Mouse (Mus musculus) midbrain, embryonic 12.5 days (tissue): Measurements from ENCODE around the gene Aspscr1. TPM values are rescaled to one million over a fixed set of nuclear protein-coding genes. Genes with fewer than 3 reads are reported as not detected.

Source experiments
- ATAC-seq: fragments of 200-750 bp; cut with Nextera tagmentation; 2 replicates; pipeline ENCODE4 v1.8.0; 2017; ENCODE audit warnings: low read depth, moderate TSS enrichment, moderate library complexity; ENCODE audit not compliant: low FRiP score
- H3K27ac ChIP-seq: fragments of 300-500 bp; sonication (generic); replicated peaks from 2 replicates; pipeline ENCODE4 v1.5.1; 2016; ENCODE audit warnings: mild to moderate bottlenecking
- H3K27me3 ChIP-seq: fragments of 300-500 bp; sonication (generic); 2 replicates; pipeline ENCODE4 v1.6.1; 2016; ENCODE audit warnings: mild to moderate bottlenecking
- H3K36me3 ChIP-seq: fragments of 300-500 bp; sonication (generic); 2 replicates; pipeline ENCODE4 v1.6.1; 2016
- H3K4me1 ChIP-seq: fragments of 300-500 bp; sonication (generic); 2 replicates; pipeline ENCODE4 v1.6.1; 2016
- H3K4me2 ChIP-seq: fragments of 300-500 bp; sonication (generic); replicated peaks from 2 replicates; pipeline ENCODE4 v1.6.1; 2016; ENCODE audit warnings: mild to moderate bottlenecking, moderate library complexity
- H3K4me3 ChIP-seq: fragments of 300-500 bp; sonication (generic); 2 replicates; pipeline ENCODE4 v1.5.1; 2016; ENCODE audit warnings: mild to moderate bottlenecking
- H3K9ac ChIP-seq: fragments of 300-500 bp; sonication (generic); replicated peaks from 2 replicates; pipeline ENCODE4 v1.6.1; 2016; ENCODE audit warnings: mild to moderate bottlenecking, moderate library complexity
- H3K9me3 ChIP-seq: fragments of 300-500 bp; sonication (generic); 2 replicates; pipeline ENCODE4 v1.6.1; 2016; ENCODE audit warnings: mild to moderate bottlenecking
- WGBS: fragments of 180-500 bp; shearing (Covaris S2); methylation state at CpG from one replicate; pipeline ENCODE4 v1.1.7; 2016; 5-methylcytosine and 5-hydroxymethylcytosine counted together
- polyA plus RNA-seq: library from polyadenylated mRNA; unstranded; fragments of >200 nt; fragmentation: Nextera tagmentation; extraction: Ambion mirVana; gene quantifications from 2 replicates; pipeline ENCODE4 v1.2.1, GENCODE M21; 2016

Aspscr1 gene
- polyA plus RNA-seq, result 149 and 154 TPM in 2 replicates

- peak within 1 kb of the TSS; percentile 88 for H3K27ac ChIP-seq
- peaks cover 13% of the 10 kb centered on the region for H3K4me1 ChIP-seq
- 2% methylated on average over 80 of the region's 83 CpGs for WGBS
- no peaks in the 10 kb centered on the region for H3K27me3 ChIP-seq
- no peaks in the 10 kb centered on the region for H3K9me3 ChIP-seq
- peaks cover 11% of the 10 kb centered on the region for H3K36me3 ChIP-seq
- H3K4me3 ChIP-seq, result peak within 1 kb of the TSS; percentile 69
- peak; percentile 97 for ATAC-seq
- H3K4me2 ChIP-seq, result peak within 1 kb of the TSS; percentile 76
- peak within 1 kb of the TSS; percentile 78 for H3K9ac ChIP-seq
These were observed at the start of gene Aspscr1 for GRCm38 (mm10) chr11:120672687-120673593. Gene Aspscr1, plus strand, starts transcription at chr11:120672973.

GRCm38 (mm10) chr11:120623961-120624679 lies 48.7 kb upstream of the Aspscr1 start:
- Histone ChIP-seq H3K9ac (peak overlapping the region; percentile 84), H3K27ac (peak overlapping the region; percentile 78), H3K4me3 (peak overlapping the region; percentile 99), H3K27me3 (no peaks in the 10 kb centered on the region), H3K9me3 (no peaks in the 10 kb centered on the region), H3K36me3 (peaks cover 44% of the 10 kb centered on the region), H3K4me2 (peak overlapping the region; percentile 100), H3K4me1 (peaks cover 20% of the 10 kb centered on the region)
- WGBS, result 13% methylated on average over 30 of the region's 30 CpGs
- ATAC-seq, result peak; percentile 42; the same call in 1 of the 2 replicates

- peak overlapping the region; percentile 99 for H3K4me3 ChIP-seq
- no peaks in the 10 kb centered on the region for H3K9me3 ChIP-seq
- peak overlapping the region; percentile 84 for H3K9ac ChIP-seq
- WGBS, result under 1% methylated on average over 52 of the region's 53 CpGs
- peaks cover 46% of the 10 kb centered on the region for H3K36me3 ChIP-seq
- peak overlapping the region; percentile 78 for H3K27ac ChIP-seq
- H3K27me3 ChIP-seq, result no peaks in the 10 kb centered on the region
- peak; percentile 81 for ATAC-seq
- H3K4me1 ChIP-seq, result peaks cover 25% of the 10 kb centered on the region
- peak overlapping the region; percentile 100 for H3K4me2 ChIP-seq
These were observed 48.1 kb upstream of the Aspscr1 start for GRCm38 (mm10) chr11:120624680-120625111.

GRCm38 (mm10) chr11:120625152-120625775 lies 47.5 kb upstream of the Aspscr1 start, which contains the start of gene Sirt7:
Gene Sirt7, minus strand, starts transcription at chr11:120625240.
- H3K4me3 ChIP-seq, result peak within 1 kb of the TSS; percentile 99
- H3K36me3 ChIP-seq, result peaks cover 40% of the 10 kb centered on the region
- peak within 1 kb of the TSS; percentile 100 for H3K4me2 ChIP-seq
- H3K4me1 ChIP-seq, result peaks cover 30% of the 10 kb centered on the region
- no peaks in the 10 kb centered on the region for H3K27me3 ChIP-seq
- 27% methylated on average over 5 of the region's 5 CpGs for WGBS
- H3K9me3 ChIP-seq, result no peaks in the 10 kb centered on the region
- ATAC-seq, result peak; percentile 68
- peak within 1 kb of the TSS; percentile 78 for H3K27ac ChIP-seq
- peak within 1 kb of the TSS; percentile 84 for H3K9ac ChIP-seq

- Histone ChIP-seq H3K9me3 (no peaks in the 10 kb centered on the region), H3K27me3 (no peaks in the 10 kb centered on the region), H3K4me3 (no peak overlapping the region), H3K27ac (no peak overlapping the region), H3K4me1 (peaks cover 47% of the 10 kb centered on the region), H3K9ac (no peak overlapping the region), H3K36me3 (peaks cover 25% of the 10 kb centered on the region), H3K4me2 (no peak overlapping the region)
- no peak for ATAC-seq
- whole genome bisulfite sequencing, result 94% methylated on average over 11 of the region's 11 CpGs
These were observed 45.8 kb upstream of the Aspscr1 start for GRCm38 (mm10) chr11:120626785-120627467.

GRCm38 (mm10) chr11:120627468-120628300 lies 45.1 kb upstream of the Aspscr1 start:
- H3K4me2 ChIP-seq, result no peak overlapping the region
- ATAC-seq, result no peak
- H3K9me3 ChIP-seq, result no peaks in the 10 kb centered on the region
- no peak overlapping the region for H3K9ac ChIP-seq
- no peak overlapping the region for H3K27ac ChIP-seq
- 85% methylated on average over 22 of the region's 22 CpGs for WGBS
- H3K27me3 ChIP-seq, result no peaks in the 10 kb centered on the region
- H3K4me3 ChIP-seq, result no peak overlapping the region
- peaks cover 20% of the 10 kb centered on the region for H3K36me3 ChIP-seq
- H3K4me1 ChIP-seq, result peaks cover 54% of the 10 kb centered on the region

- ATAC-seq, result no peak
- Histone ChIP-seq H3K4me2 (no peak overlapping the region), H3K4me1 (peaks cover 49% of the 10 kb centered on the region), H3K9me3 (no peaks in the 10 kb centered on the region), H3K4me3 (no peak overlapping the region), H3K36me3 (peaks cover 20% of the 10 kb centered on the region), H3K27me3 (no peaks in the 10 kb centered on the region), H3K27ac (no peak overlapping the region), H3K9ac (no peak overlapping the region)
- WGBS, result 95% methylated on average over 23 of the region's 23 CpGs
These were observed 44.0 kb upstream of the Aspscr1 start for GRCm38 (mm10) chr11:120628601-120629340.

- Histone ChIP-seq H3K4me1 (peaks cover 43% of the 10 kb centered on the region), H3K4me3 (0 out of 2 replicates have a peak overlapping the region, but pooled peaks have one; percentile 4), H3K27me3 (no peaks in the 10 kb centered on the region), H3K9me3 (no peaks in the 10 kb centered on the region), H3K4me2 (no peak overlapping the region), H3K27ac (no peak overlapping the region), H3K36me3 (peaks cover 20% of the 10 kb centered on the region), H3K9ac (peak overlapping the region; percentile 46)
- no peak for ATAC-seq
- 79% methylated on average over 23 of the region's 23 CpGs for WGBS
These were observed 43.4 kb upstream of the Aspscr1 start for GRCm38 (mm10) chr11:120629341-120629730.

GRCm38 (mm10) chr11:120629911-120630310 lies 42.9 kb upstream of the Aspscr1 start:
- Histone ChIP-seq H3K36me3 (peaks cover 20% of the 10 kb centered on the region), H3K9ac (peak overlapping the region; percentile 46; the same call in 1 of the 2 replicates), H3K4me3 (0 out of 2 replicates have a peak overlapping the region, but pooled peaks have one; percentile 4), H3K9me3 (no peaks in the 10 kb centered on the region), H3K27me3 (no peaks in the 10 kb centered on the region), H3K27ac (no peak overlapping the region), H3K4me2 (peak overlapping the region; percentile 17; the same call in 1 of the 2 replicates), H3K4me1 (peaks cover 43% of the 10 kb centered on the region)
- no peak for ATAC-seq
- WGBS, result 28% methylated on average over 7 of the region's 7 CpGs

- Histone ChIP-seq H3K27me3 (no peaks in the 10 kb centered on the region), H3K4me2 (no peak overlapping the region), H3K36me3 (peaks cover 20% of the 10 kb centered on the region), H3K9ac (peak overlapping the region; percentile 46), H3K4me1 (peaks cover 39% of the 10 kb centered on the region), H3K9me3 (no peaks in the 10 kb centered on the region), H3K4me3 (no peak overlapping the region), H3K27ac (peak overlapping the region; percentile 10; the same call in 1 of the 2 replicates)
- 31% methylated on average over 5 of the region's 5 CpGs for WGBS
- no peak for ATAC-seq
These were observed 42.3 kb upstream of the Aspscr1 start for GRCm38 (mm10) chr11:120630401-120630871.
